Mouse (Mus musculus) E14TG2a.4 (cell line): ENCODE data around the gene Olfr70.
A peak's percentile ranks its signal among the peaks of the same experiment; 100 is the strongest.

ENCODE experiments used
- H3K27me3 ChIP-seq: 2 replicates; pipeline ENCODE4 v1.6.1; 2014; ENCODE audit warnings: low read length, control low read depth; ENCODE audit not compliant: insufficient read depth
- H3K36me3 ChIP-seq: 2 replicates; pipeline ENCODE4 v1.6.1; 2014; ENCODE audit warnings: low read length, control low read depth; ENCODE audit not compliant: insufficient read depth
- H3K4me1 ChIP-seq: replicated peaks from 2 replicates; pipeline ENCODE4 v1.6.1; 2014; ENCODE audit warnings: low read depth, low read length, control low read depth
- H3K4me3 ChIP-seq: replicated peaks from 2 replicates; pipeline ENCODE4 v1.5.1; 2014; ENCODE audit warnings: mild to moderate bottlenecking, low read length
- H3K9me3 ChIP-seq: 2 replicates; pipeline ENCODE4 v1.6.1; 2014; ENCODE audit warnings: low read length, control low read depth
- CTCF ChIP-seq: conservative IDR thresholded peaks from 2 replicates; pipeline ENCODE4 v1.5.1; 2014; ENCODE audit warnings: low read length
- NANOG ChIP-seq: IDR thresholded peaks from 2 replicates; pipeline ENCODE4 v1.6.1; 2014; ENCODE audit warnings: borderline replicate concordance, low read length, mixed read lengths
- POU5F1 ChIP-seq: IDR thresholded peaks from 2 replicates; pipeline ENCODE4 v1.6.1; 2014; ENCODE audit warnings: low read length, borderline replicate concordance

The Olfr70 gene

DNA sequence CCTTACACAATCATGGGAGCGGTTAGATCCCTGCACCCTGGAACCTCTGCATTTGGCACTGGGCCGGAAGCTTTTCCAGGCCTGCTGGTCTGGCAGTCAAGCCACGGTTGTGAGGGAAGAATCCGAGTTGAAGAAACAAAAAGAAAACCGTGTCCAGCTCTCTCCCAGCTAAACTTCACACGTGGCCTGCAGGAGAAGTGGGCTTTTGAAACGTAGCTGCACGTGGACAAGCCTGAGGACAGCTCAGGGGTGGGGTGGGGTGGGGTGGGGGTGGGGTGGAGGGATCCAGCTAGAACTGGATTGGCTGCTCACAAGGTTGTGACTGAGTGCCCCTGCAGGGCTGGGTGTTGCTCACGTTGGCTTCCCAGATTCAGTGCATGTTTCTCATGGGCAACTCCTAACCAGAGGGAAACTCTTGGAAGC, 5.3 kb downstream of the Olfr70 start:
- Histone ChIP-seq H3K36me3 (no peaks in the 10 kb centered on the region), H3K4me3 (no peak overlapping the region), H3K27me3 (peaks cover 32% of the 10 kb centered on the region), H3K4me1 (peaks cover 18% of the 10 kb centered on the region), H3K9me3 (peaks cover 8% of the 10 kb centered on the region)
- TF ChIP-seq CTCF = no peak
- TF ChIP-seq NANOG = no peak
- TF ChIP-seq POU5F1 = no peak

DNA sequence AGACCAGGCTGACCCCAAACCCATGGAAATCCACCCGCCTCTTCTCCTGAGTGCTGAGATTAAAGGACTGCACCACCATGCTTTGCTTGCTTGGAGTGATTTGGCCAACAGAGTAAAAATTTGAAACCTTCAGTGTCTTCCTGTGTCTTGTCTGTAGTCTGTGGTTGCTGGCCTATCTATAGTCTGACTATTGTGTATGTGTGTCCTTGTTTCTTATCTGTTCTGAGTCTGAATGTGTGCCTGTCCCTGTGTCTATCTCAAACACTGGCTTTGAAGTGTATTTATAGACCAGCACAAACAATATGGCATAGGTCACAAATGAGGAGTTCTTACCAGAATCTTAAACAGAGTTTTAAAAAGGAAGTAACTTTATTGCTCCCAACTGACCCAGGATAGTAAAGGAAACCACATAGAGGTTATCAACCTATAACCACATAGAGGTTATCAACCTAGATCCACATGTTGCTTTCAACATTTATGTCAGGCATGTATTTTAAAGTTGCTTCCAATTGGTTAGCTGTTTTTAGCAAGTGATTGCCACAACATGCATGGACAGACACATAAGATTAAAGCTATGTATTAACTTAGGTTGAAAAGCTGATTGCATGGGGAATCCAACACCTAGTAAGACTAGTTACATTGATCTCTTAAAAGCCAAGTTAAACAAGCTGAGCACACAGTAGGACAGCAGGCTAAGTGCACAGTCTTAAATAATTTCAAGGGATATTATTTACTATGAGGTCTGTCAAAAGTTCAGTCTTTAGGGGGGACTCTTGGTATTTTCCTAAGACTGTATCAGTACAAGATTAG, 6.0 kb downstream of the Olfr70 start:
- Histone ChIP-seq H3K36me3 (no peaks in the 10 kb centered on the region), H3K4me3 (no peak overlapping the region), H3K27me3 (peaks cover 34% of the 10 kb centered on the region), H3K4me1 (peaks cover 18% of the 10 kb centered on the region), H3K9me3 (peaks cover 8% of the 10 kb centered on the region)
- TF ChIP-seq CTCF (no peak), POU5F1 (no peak), NANOG (no peak)

GRCm38 (mm10) chr4:43693806-43694241, 6.8 kb downstream of the Olfr70 start:
- H3K4me3 ChIP-seq = no peak overlapping the region
- peaks cover 18% of the 10 kb centered on the region for H3K4me1 ChIP-seq
- H3K27me3 ChIP-seq = peaks cover 34% of the 10 kb centered on the region
- H3K36me3 ChIP-seq = no peaks in the 10 kb centered on the region
- peaks cover 8% of the 10 kb centered on the region for H3K9me3 ChIP-seq
- TF ChIP-seq NANOG (no peak), CTCF (no peak), POU5F1 (no peak)

DNA sequence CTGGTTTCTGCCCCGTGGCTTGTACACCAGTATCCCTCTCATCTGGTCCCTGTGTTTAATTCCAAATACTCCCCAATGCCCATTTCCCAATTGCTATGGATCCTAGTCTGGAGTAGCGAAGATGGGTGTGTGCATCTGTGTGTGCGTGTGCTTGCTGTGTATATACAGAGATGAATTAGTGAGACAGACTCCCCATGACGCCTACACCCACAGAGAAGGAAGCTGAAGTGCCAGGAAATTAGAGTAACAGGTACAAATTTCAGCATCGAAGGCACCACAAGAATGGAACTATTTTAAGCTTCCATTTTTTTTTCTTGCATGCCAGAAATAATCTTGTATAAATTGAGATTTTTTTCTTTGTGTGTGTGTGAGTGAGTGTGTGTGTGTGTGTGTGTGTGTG, 9.6 kb downstream of the Olfr70 start:
- peaks cover 8% of the 10 kb centered on the region for H3K9me3 ChIP-seq
- H3K36me3 ChIP-seq = no peaks in the 10 kb centered on the region
- H3K4me1 ChIP-seq = peaks cover 17% of the 10 kb centered on the region
- H3K27me3 ChIP-seq = peaks cover 16% of the 10 kb centered on the region
- TF ChIP-seq NANOG (no peak), POU5F1 (no peak), CTCF (no peak)
- no peak overlapping the region for H3K4me3 ChIP-seq

- Histone ChIP-seq H3K27me3 (peaks cover 21% of the 10 kb centered on the region; the same call in 1 of the 2 replicates), H3K36me3 (no peaks in the 10 kb centered on the region), H3K4me1 (peaks cover 15% of the 10 kb centered on the region; the same call in 1 of the 2 replicates), H3K9me3 (peaks cover 8% of the 10 kb centered on the region), H3K4me3 (no peak overlapping the region)
- TF ChIP-seq POU5F1 = no peak
- TF ChIP-seq CTCF = no peak
- no peak for TF ChIP-seq NANOG
These were observed 10.6 kb downstream of the Olfr70 start for GRCm38 (mm10) chr4:43690021-43690420.

DNA sequence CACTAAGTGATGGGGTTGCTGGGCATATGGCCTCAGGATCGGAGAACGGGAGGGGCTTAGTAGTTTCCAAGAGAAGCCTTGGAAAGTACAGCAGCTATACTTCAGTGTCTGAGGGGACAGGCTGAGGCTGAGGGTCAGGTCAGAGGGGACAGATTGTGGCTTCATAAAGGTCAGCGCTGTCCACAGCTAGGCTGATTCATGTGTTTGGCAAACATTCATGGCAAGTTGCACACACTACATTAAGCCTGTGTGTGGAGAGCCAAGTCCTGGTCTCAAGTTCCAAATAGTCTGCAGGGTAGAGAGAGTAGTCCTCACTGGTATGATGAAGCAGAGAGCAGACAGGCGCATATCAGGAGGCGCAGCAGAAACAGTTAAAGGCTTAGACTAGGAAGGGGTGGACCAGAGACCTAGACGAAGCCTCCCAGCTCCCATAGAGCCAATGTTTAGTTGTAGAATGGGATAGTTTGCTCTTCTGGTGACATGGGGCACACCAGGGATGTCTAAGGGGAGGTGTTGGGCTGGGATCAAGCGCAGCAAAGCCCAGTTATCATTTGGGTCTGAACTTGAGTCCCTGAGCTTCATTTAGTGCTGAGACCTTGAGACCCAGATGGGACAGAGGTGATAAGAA, 21.1 kb downstream of the Olfr70 start:
- Histone ChIP-seq H3K4me1 (peaks cover 20% of the 10 kb centered on the region), H3K27me3 (no peaks in the 10 kb centered on the region), H3K36me3 (0 out of 2 replicates have a peak, but pooled peaks cover 1% of the 10 kb centered on the region), H3K4me3 (no peak overlapping the region), H3K9me3 (no peaks in the 10 kb centered on the region)
- TF ChIP-seq CTCF = no peak
- TF ChIP-seq NANOG = no peak
- TF ChIP-seq POU5F1 = no peak

- Histone ChIP-seq H3K27me3 (no peaks in the 10 kb centered on the region), H3K4me1 (peaks cover 28% of the 10 kb centered on the region), H3K9me3 (no peaks in the 10 kb centered on the region)
These were observed 22.1 kb downstream of the Olfr70 start for GRCm38 (mm10) chr4:43678541-43678940.

GRCm38 (mm10) chr4:43675608-43676007, 25.0 kb downstream of the Olfr70 start:
- TF ChIP-seq NANOG (no peak), POU5F1 (no peak), CTCF (no peak)
- Histone ChIP-seq H3K4me1 (peaks cover 33% of the 10 kb centered on the region), H3K9me3 (no peaks in the 10 kb centered on the region), H3K36me3 (0 out of 2 replicates have a peak, but pooled peaks cover 3% of the 10 kb centered on the region), H3K27me3 (peaks cover 3% of the 10 kb centered on the region), H3K4me3 (0 out of 2 replicates have a peak overlapping the region, but pooled peaks have one; percentile 13)

More at GRCm38 (mm10) chr4:43678541-43678940, 22.1 kb downstream of the Olfr70 start:
- no peak for TF ChIP-seq CTCF
- no peak for TF ChIP-seq POU5F1
- TF ChIP-seq NANOG = no peak
- no peak overlapping the region for H3K4me3 ChIP-seq
- 0 out of 2 replicates have a peak, but pooled peaks cover 3% of the 10 kb centered on the region for H3K36me3 ChIP-seq
